Mouse (Mus musculus) midbrain, embryonic 16.5 days (tissue): ENCODE results near the gene Slc7a5. TPM values are rescaled to one million over a fixed set of nuclear protein-coding genes. Genes with fewer than 3 reads are reported as not detected.

Experiments used
- ATAC-seq: fragments of 200-750 bp; cut with Nextera tagmentation; 2 replicates; pipeline ENCODE4 v1.8.0; 2017; ENCODE audit warnings: moderate TSS enrichment
- H3K27ac ChIP-seq: fragments of 300-500 bp; sonication (generic); 2 replicates; pipeline ENCODE4 v1.5.1; 2014; ENCODE audit warnings: mild to moderate bottlenecking, low read length, mixed read lengths
- H3K27me3 ChIP-seq: fragments of 300-500 bp; sonication (generic); 2 replicates; pipeline ENCODE4 v1.6.1; 2014; ENCODE audit warnings: low read depth, low read length, mixed read lengths; ENCODE audit not compliant: control insufficient read depth, insufficient read depth
- H3K36me3 ChIP-seq: fragments of 300-500 bp; sonication (generic); 2 replicates; pipeline ENCODE4 v1.6.1; 2014; ENCODE audit warnings: mild to moderate bottlenecking, low read length, moderate library complexity, mixed read lengths; ENCODE audit not compliant: control insufficient read depth, insufficient read depth
- H3K4me1 ChIP-seq: fragments of 300-500 bp; sonication (generic); 2 replicates; pipeline ENCODE4 v1.6.1; 2014; ENCODE audit warnings: mild to moderate bottlenecking, low read length, mixed read lengths; ENCODE audit not compliant: control insufficient read depth, insufficient read depth
- H3K4me2 ChIP-seq: fragments of 300-500 bp; sonication (generic); 2 replicates; pipeline ENCODE4 v1.6.1; 2014; ENCODE audit warnings: mild to moderate bottlenecking, low read length, mixed read lengths
- H3K4me3 ChIP-seq: fragments of 300-500 bp; sonication (generic); 2 replicates; pipeline ENCODE4 v1.5.1; 2014; ENCODE audit warnings: low read depth, mild to moderate bottlenecking, low read length, moderate library complexity, mixed read lengths
- H3K9ac ChIP-seq: fragments of 300-500 bp; sonication (generic); 2 replicates; pipeline ENCODE4 v1.6.1; 2014; ENCODE audit warnings: low read depth, low read length, mixed read lengths
- H3K9me3 ChIP-seq: fragments of 300-500 bp; sonication (generic); replicated peaks from 2 replicates; pipeline ENCODE4 v1.6.1; 2014; ENCODE audit warnings: mild to moderate bottlenecking, low read length, mixed read lengths; ENCODE audit not compliant: control insufficient read depth, poor library complexity, severe bottlenecking
- WGBS: fragments of 180-500 bp; shearing (Covaris S2); extraction: QIAGEN DNeasy Blood & Tissue Kit; methylation state at CpG from one replicate; pipeline ENCODE4 v1.1.7; 2014; 5-methylcytosine and 5-hydroxymethylcytosine counted together
- polyA plus RNA-seq: library from polyadenylated mRNA; unstranded; fragments of >200 nt; fragmentation: Nextera tagmentation; extraction: Ambion mirVana; gene quantifications from 2 replicates; pipeline ENCODE4 v1.2.1, GENCODE M21; 2015

Gene Slc7a5
- polyA plus RNA-seq, 1 experiment from 2014 or later, result 50.8 TPM

DNA sequence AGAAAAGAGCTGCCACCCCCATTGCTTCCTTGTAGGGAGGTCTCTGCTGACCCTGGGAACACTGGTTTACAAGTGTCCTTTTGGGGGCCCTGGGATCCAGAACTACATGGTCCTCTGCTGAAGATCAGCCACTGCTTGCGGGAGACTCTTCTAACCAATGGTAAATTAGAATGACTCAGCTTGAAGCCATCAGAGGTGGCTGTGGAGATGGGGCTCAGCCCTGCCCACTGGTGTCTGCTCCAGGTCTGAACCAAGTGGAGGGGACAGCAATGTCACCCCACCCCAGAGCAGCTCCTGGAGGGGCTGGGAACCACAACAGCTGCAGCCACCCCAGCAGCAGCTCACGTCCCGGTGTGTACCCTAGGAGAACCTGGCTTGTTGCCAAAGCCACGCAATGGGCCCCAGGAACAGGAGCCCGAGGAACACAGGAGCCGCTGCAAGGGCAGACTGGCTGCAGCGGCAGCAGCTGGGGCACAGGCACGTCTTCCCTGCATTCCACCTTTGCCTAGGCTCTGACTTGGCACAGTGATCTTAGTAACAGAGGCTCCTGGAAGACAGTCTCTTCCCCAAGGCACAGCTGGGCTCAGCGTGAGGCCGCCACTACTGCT is 35.6 kb downstream of the Slc7a5 start:
- H3K4me3 ChIP-seq, result no peak overlapping the region
- H3K36me3 ChIP-seq, result no peaks in the 10 kb centered on the region
- no peak for ATAC-seq
- no peaks in the 10 kb centered on the region for H3K9me3 ChIP-seq
- 29% methylated on average over 10 of the region's 10 CpGs for WGBS
- H3K27me3 ChIP-seq, result no peaks in the 10 kb centered on the region
- H3K4me2 ChIP-seq, result no peak overlapping the region
- no peak overlapping the region for H3K9ac ChIP-seq
- H3K4me1 ChIP-seq, result peaks cover 5% of the 10 kb centered on the region
- no peak overlapping the region for H3K27ac ChIP-seq

DNA sequence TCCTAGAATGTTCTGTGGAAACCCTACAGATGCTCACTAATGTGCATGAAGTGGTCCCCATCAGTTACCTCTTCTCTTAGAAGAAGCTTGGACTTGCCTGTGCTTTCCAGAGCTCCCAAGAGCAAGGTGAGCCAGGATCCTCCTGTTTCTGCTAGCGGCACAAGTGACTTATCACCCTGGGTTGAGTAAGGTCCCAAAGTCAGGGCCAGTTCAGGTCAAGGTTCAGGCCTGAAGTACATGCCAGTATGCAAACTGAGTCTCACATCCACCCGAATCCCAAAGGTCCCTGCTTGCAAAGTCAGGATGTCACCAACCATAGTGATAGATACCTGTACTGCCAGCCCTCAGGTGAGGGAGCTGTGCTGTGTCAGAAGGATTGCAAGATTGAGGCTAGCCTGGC is 37.3 kb downstream of the Slc7a5 start:
- Histone ChIP-seq H3K4me2 (no peak overlapping the region), H3K9ac (no peak overlapping the region), H3K4me3 (no peak overlapping the region), H3K27ac (no peak overlapping the region), H3K27me3 (no peaks in the 10 kb centered on the region), H3K9me3 (no peaks in the 10 kb centered on the region), H3K4me1 (peaks cover 5% of the 10 kb centered on the region), H3K36me3 (no peaks in the 10 kb centered on the region)
- WGBS, result 90% methylated on average over 2 of the region's 2 CpGs
- no peak for ATAC-seq

DNA sequence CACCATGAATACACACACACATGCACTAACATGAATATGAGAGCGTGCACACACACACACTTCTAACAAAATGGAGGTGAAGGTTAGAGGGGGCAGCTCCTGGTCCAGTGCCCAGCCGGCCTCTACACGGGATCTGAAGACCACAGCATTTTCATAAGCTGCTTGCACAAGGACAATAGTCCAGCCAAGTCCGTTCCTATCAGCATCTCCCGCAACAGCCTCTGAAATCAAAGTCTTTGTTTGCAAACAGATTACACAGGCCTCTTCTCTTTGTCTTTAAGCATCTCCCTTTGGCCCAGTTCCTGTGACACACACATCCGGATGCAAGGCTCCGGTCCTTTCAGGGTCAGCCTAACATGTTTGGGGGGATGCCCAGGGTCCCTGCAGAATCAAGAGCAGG is 38.6 kb downstream of the Slc7a5 start:
- Histone ChIP-seq H3K4me2 (no peak overlapping the region), H3K9ac (no peak overlapping the region), H3K36me3 (no peaks in the 10 kb centered on the region), H3K9me3 (no peaks in the 10 kb centered on the region), H3K27me3 (no peaks in the 10 kb centered on the region), H3K4me1 (peaks cover 5% of the 10 kb centered on the region), H3K4me3 (no peak overlapping the region), H3K27ac (no peak overlapping the region)
- 75% methylated on average over 7 of the region's 7 CpGs for WGBS
- ATAC-seq, result no peak

DNA sequence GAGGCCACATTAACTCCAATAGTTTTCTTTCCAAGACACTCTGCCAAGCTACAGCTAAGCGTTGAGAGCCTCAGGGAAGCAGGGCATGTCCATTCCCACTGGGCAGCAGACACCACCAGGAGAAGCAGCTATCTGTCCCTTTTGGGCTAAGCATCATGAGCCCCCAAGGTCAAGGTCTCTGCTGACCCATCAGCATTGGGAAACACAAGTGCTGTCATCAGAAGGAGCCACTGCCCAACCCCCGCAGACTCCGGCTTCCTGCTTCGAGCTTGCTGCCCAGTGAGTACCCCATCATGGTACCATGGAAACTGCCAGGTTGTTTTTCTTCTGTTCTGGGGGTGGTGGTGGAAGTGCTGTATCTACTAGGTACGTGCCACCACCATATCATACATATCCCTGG is 39.3 kb downstream of the Slc7a5 start:
- Histone ChIP-seq H3K9ac (no peak overlapping the region), H3K36me3 (no peaks in the 10 kb centered on the region), H3K27me3 (no peaks in the 10 kb centered on the region), H3K9me3 (no peaks in the 10 kb centered on the region), H3K4me3 (no peak overlapping the region), H3K4me2 (no peak overlapping the region), H3K27ac (no peak overlapping the region), H3K4me1 (peaks cover 5% of the 10 kb centered on the region)
- WGBS, result 85% methylated on average over 5 of the region's 5 CpGs
- ATAC-seq, result no peak

DNA sequence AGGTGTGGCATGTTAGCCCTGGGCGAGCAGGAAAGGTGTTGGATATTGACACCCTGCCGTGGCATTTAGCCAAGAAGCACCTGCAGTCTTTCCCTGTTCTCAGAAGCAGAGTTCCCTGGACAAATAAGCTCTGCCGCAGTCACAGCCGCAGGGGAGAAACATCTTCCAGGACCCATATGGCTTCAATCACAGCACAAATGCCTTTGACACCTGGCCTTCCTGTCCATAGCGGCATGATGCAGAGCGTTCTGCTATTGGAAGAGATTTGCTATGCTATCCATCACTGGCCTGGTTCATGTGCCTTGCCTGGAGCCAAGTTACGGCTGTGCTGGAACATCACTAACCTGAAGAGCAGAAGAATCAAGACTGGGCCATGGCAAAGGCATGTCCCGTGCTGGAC is 42.1 kb downstream of the Slc7a5 start:
- no peak overlapping the region for H3K9ac ChIP-seq
- no peaks in the 10 kb centered on the region for H3K4me1 ChIP-seq
- ATAC-seq, result no peak
- H3K9me3 ChIP-seq, result no peaks in the 10 kb centered on the region
- no peak overlapping the region for H3K4me3 ChIP-seq
- no peaks in the 10 kb centered on the region for H3K27me3 ChIP-seq
- H3K4me2 ChIP-seq, result no peak overlapping the region
- 87% methylated on average over 8 of the region's 8 CpGs for WGBS
- no peak overlapping the region for H3K27ac ChIP-seq
- no peaks in the 10 kb centered on the region for H3K36me3 ChIP-seq

DNA sequence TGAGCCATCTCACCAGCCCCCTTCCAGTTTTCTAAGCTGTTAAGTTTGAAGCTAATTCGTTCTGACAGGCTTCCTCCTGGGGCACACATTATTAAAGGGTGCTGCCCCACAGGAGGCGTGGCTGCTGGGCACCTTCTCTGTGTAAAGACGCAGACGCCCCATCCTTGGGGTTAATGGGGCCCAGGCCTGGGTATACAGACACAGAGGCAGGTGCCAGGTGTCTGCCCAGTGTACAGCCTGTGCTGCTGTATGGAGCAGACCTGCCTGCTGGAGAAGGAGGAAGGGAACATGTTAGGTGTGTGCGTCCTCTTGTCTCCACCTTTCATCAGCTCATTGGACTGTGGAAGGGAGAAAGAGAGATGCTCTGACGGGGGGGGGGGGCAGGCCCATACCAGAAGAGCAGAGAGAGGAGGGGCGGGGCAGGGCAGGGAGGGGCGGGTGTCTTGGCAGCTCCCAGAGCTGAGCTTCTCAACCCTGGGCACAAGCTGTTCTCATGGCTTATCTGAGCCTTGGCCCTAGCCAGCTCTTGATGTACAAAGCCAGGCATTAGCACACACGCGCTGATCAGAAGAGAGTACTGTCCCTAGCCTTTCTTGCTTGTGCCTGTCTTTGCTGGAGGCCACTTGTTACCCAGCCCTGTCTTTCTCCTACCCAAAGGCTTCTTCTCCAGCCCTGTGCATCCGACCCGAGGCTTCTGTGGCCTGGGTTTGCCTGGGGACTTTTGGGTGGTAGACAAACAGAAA is 45.5 kb downstream of the Slc7a5 start:
- 67% methylated on average over 11 of the region's 12 CpGs for WGBS
- no peaks in the 10 kb centered on the region for H3K9me3 ChIP-seq
- H3K27me3 ChIP-seq, result no peaks in the 10 kb centered on the region
- H3K27ac ChIP-seq, result no peak overlapping the region
- H3K4me3 ChIP-seq, result no peak overlapping the region
- H3K36me3 ChIP-seq, result no peaks in the 10 kb centered on the region
- no peak overlapping the region for H3K9ac ChIP-seq
- ATAC-seq, result no peak
- no peak overlapping the region for H3K4me2 ChIP-seq
- H3K4me1 ChIP-seq, result no peaks in the 10 kb centered on the region

DNA sequence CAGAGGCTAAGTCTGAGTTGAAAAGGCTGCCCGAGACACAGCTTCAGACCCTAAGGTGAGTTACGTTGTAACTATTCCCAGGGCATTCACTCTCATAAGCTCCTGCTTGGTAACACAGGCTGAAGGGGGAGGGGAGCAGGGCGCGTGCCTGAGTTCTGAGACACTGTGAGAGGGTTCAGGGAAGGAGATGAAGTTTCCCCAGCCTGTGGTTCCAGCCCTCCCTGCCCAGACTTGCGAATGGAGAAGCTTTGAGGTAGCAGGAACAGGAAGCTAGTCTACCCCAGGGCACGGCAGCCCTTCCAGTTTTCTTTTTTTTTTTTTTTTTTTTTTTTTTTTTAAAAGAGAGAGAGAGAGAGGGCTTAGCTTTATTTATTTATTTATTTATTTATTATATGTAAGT is 46.2 kb downstream of the Slc7a5 start:
- no peak overlapping the region for H3K4me2 ChIP-seq
- H3K27ac ChIP-seq, result no peak overlapping the region
- no peaks in the 10 kb centered on the region for H3K27me3 ChIP-seq
- H3K4me1 ChIP-seq, result no peaks in the 10 kb centered on the region
- H3K4me3 ChIP-seq, result no peak overlapping the region
- H3K9ac ChIP-seq, result no peak overlapping the region
- no peak for ATAC-seq
- no peaks in the 10 kb centered on the region for H3K9me3 ChIP-seq
- 62% methylated on average over 6 of the region's 6 CpGs for whole genome bisulfite sequencing
- H3K36me3 ChIP-seq, result no peaks in the 10 kb centered on the region

DNA sequence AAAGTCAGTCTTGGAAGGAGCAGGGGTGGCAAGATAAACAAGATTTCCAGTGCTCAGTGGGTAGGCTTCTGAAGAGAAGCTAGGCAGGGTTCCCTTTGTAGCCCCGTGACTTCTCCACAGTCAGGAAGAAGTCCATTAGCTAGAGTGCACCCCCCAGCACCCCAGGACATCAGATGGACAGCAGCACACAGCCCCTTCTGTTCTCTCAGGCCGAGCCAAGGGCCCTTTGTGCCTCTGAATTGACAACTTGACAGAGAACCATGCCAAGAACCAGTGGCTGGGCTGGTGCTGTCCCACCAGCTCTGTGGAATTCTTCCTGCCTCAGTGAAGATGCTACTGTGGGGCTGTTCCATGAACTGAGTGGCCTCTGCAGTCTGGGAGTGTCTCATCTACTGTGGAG is 49.7 kb downstream of the Slc7a5 start:
- WGBS, result 42% methylated on average over 2 of the region's 2 CpGs
- Histone ChIP-seq H3K4me1 (no peaks in the 10 kb centered on the region), H3K4me3 (no peak overlapping the region), H3K9me3 (no peaks in the 10 kb centered on the region), H3K27ac (no peak overlapping the region), H3K36me3 (no peaks in the 10 kb centered on the region), H3K4me2 (no peak overlapping the region), H3K9ac (no peak overlapping the region), H3K27me3 (no peaks in the 10 kb centered on the region)
- ATAC-seq, result no peak

DNA sequence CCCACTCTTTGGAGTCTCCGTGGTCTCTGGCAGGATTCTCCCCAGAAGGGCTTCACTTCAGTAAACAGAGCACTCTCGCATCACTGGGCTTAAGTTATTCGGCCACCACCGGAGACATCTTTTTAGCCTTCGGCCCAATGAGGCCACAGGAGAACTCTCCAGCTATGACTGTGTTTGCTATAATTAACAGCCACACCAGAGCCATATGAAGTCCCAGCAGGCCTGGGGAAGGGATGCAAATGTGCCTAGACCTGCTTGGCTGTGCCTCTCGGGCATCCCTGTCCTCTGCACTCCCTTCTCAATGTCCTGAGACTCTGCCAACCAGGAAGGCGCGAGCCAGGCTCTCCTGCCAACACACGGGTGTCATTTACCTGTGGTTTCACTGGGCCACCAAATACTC is 50.2 kb downstream of the Slc7a5 start:
- no peaks in the 10 kb centered on the region for H3K27me3 ChIP-seq
- H3K9me3 ChIP-seq, result no peaks in the 10 kb centered on the region
- H3K4me2 ChIP-seq, result no peak overlapping the region
- no peaks in the 10 kb centered on the region for H3K4me1 ChIP-seq
- 51% methylated on average over 9 of the region's 9 CpGs for WGBS
- no peaks in the 10 kb centered on the region for H3K36me3 ChIP-seq
- no peak overlapping the region for H3K27ac ChIP-seq
- no peak for ATAC-seq
- no peak overlapping the region for H3K9ac ChIP-seq
- no peak overlapping the region for H3K4me3 ChIP-seq
